Mouse (Mus musculus) megakaryocyte, embryonic 14.5 days (primary cell): Measurements from ENCODE around the gene Tmem164. TPM values are rescaled to one million over a fixed set of nuclear protein-coding genes. Genes with fewer than 3 reads are reported as not detected.

ENCODE experiments used
- H3K27me3 ChIP-seq: replicated peaks from 2 replicates; pipeline ENCODE3; 2012; ENCODE audit warnings: inconsistent platforms
- H3K36me3 ChIP-seq: replicated peaks from 2 replicates; pipeline ENCODE3; 2012; ENCODE audit warnings: low read length, inconsistent platforms, mixed read lengths
- H3K4me1 ChIP-seq: 2 replicates; pipeline ENCODE4 v1.6.1; 2012; ENCODE audit warnings: inconsistent platforms
- H3K4me3 ChIP-seq: replicated peaks from 2 replicates; pipeline ENCODE3; 2012; ENCODE audit warnings: moderate library complexity, mild to moderate bottlenecking, inconsistent platforms
- H3K9me3 ChIP-seq: 2 replicates; pipeline ENCODE4 v1.6.1; 2012; ENCODE audit warnings: inconsistent platforms
- FLI1 ChIP-seq: IDR thresholded peaks from 2 replicates; pipeline ENCODE4 v1.6.1; 2012; ENCODE audit warnings: low read length, inconsistent platforms, mixed read lengths
- GATA1 ChIP-seq: IDR thresholded peaks from 3 replicates; pipeline ENCODE4 v1.6.1; 2012; ENCODE audit warnings: mixed read lengths, low read length, inconsistent platforms, borderline replicate concordance
- polyA plus RNA-seq: library from polyadenylated mRNA; stranded (reverse); fragments of >175 nt; gene quantifications from 2 replicates; pipeline ENCODE4 v1.2.3, GENCODE M21; 2012; ENCODE audit warnings: low replicate concordance; ENCODE audit not compliant: insufficient read depth

Gene Tmem164
- polyA plus RNA-seq, 1 experiment = 10.3 TPM

DNA sequence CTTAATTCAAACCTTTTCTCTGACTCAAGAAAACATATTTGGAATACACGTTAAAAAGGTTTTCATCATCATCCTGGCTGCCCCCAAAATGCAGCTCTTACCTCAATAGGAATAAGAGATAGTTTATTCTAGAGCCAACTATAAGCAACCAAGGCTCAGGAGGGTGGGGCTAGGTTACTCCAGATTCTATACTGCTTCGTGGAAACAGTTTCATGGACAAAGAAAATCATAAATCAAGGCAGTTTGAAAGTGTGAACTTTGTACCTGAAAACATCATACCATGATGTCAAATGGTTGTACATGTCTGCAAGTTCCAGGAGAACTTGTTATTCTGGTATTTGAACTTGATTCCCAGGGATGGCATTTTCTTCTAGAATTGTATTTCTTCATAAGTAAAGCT, 48.3 kb downstream of the Tmem164 start:
- Histone ChIP-seq H3K4me1 (peaks cover 34% of the 10 kb centered on the region), H3K27me3 (peaks cover 2% of the 10 kb centered on the region), H3K9me3 (no peaks in the 10 kb centered on the region), H3K4me3 (no peak overlapping the region), H3K36me3 (peaks cover 45% of the 10 kb centered on the region)
- TF ChIP-seq GATA1 (no peak), FLI1 (no peak)

DNA sequence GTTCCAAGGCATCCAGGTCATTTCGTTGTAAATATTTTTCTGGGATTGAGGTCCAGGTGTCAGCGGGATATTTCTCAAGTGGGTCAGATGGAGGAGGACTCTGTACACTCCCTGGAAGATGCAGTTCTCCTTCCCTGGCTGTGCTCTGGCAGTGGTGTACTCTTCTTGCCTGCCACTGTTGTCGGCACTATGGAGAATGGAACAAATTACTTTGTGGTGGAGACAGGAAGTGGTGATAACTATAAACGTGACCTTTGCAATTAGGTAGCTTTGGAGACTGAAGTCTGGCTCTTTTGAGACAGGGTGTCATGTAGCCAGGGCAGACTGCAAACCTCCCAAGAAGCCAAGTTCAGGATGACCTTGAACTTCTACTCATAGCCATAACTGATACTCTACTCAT, 55.9 kb downstream of the Tmem164 start:
- TF ChIP-seq GATA1 (no peak), FLI1 (no peak)
- peaks cover 5% of the 10 kb centered on the region for H3K27me3 ChIP-seq
- no peak overlapping the region for H3K4me3 ChIP-seq
- H3K9me3 ChIP-seq = no peaks in the 10 kb centered on the region
- H3K4me1 ChIP-seq = peaks cover 25% of the 10 kb centered on the region
- H3K36me3 ChIP-seq = peaks cover 51% of the 10 kb centered on the region

DNA sequence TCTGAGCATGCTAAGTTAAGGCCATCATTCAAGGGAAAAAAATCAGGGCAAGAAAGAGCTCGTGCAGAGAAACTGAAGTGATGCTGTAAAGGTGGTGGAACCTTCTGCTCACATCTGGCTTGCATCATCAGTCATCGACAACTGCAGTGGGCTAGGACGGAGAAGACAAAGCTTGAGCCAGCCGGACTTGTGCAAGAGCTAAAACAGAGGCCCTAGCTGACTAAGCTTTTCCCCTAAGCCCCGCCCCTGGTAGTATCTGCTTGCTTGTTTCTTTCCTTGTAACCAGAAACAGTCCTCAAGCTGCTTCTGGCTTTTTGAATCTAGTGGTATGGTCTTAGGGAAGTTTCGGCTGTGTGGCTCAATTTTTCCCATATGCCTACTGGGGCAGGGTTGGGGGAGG, 56.5 kb downstream of the Tmem164 start:
- Histone ChIP-seq H3K36me3 (peaks cover 52% of the 10 kb centered on the region), H3K4me1 (peaks cover 25% of the 10 kb centered on the region)

DNA sequence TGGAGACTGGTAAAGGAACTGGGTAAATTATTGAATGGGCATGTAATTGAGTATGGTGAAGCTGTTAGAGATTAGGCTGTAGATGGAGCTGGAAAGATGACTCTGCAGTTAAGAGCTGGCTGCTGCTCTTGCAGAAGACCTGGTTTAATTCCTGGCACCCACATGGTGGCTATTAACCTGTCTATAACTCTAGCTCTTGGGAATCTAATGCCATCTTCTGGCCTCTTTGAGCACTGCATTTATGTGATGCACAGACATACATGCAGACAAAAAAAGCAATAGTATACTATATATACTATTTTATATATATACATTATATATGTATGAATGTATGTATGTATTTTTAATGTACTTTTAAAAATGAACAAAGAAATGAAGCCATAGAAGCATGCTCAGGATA, 66.2 kb downstream of the Tmem164 start:
- peaks cover 4% of the 10 kb centered on the region for H3K27me3 ChIP-seq
- peaks cover 5% of the 10 kb centered on the region; the same call in 1 of the 2 replicates for H3K9me3 ChIP-seq
- no peak overlapping the region for H3K4me3 ChIP-seq
- TF ChIP-seq GATA1 (no peak), FLI1 (no peak)
- H3K36me3 ChIP-seq = peaks cover 60% of the 10 kb centered on the region
- H3K4me1 ChIP-seq = peaks cover 23% of the 10 kb centered on the region

More for the DNA sequence above, 56.5 kb downstream of the Tmem164 start:
- Histone ChIP-seq H3K9me3 (no peaks in the 10 kb centered on the region), H3K4me3 (no peak overlapping the region), H3K27me3 (peaks cover 5% of the 10 kb centered on the region)
- TF ChIP-seq GATA1 = no peak
- TF ChIP-seq FLI1 = no peak

DNA sequence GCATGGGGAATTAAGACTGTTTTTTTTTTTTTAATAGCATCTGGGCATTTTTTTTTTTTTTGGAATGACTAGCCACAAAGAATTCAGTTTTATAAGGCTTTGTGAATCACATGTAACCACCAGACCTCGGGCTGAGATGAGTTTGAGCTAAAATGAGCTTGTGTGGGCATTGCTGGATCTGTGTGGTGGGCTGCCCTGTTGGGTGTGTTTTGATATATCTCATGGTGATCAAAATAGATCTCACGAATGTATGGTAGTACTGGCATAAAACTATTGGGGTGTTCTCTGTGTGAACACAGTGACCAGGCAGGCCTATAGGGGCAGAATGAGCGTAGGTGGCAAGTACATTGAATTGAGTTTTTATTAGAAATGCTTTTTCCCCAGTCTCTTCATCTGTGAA, 67.4 kb downstream of the Tmem164 start:
- Histone ChIP-seq H3K9me3 (peaks cover 5% of the 10 kb centered on the region; the same call in 1 of the 2 replicates), H3K36me3 (peaks cover 61% of the 10 kb centered on the region), H3K4me1 (peaks cover 23% of the 10 kb centered on the region), H3K27me3 (peaks cover 4% of the 10 kb centered on the region), H3K4me3 (no peak overlapping the region)
- no peak for TF ChIP-seq GATA1
- no peak for TF ChIP-seq FLI1

DNA sequence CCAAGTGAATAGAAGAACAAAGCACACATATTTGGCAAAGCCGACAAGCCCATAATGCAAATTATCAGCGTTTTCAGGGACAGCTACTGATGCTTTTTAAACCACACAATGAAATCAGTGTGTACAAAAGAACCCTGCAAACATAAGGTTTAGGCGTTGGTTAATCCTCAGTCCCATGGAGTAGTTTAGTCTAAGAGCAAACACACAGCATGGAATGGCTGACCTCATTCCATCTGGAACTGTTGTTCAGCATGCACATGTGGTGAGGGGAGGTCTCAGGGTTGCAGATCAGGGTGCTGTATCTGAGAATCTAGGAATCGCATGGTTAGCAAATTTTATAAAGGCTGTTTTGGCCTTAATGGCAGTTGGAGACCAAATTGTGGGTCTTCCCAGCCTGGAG, 69.6 kb downstream of the Tmem164 start:
- TF ChIP-seq GATA1 (no peak), FLI1 (no peak)
- H3K9me3 ChIP-seq = peaks cover 5% of the 10 kb centered on the region; the same call in 1 of the 2 replicates
- peaks cover 51% of the 10 kb centered on the region for H3K36me3 ChIP-seq
- no peak overlapping the region for H3K4me3 ChIP-seq
- H3K27me3 ChIP-seq = peaks cover 4% of the 10 kb centered on the region
- H3K4me1 ChIP-seq = peaks cover 23% of the 10 kb centered on the region

DNA sequence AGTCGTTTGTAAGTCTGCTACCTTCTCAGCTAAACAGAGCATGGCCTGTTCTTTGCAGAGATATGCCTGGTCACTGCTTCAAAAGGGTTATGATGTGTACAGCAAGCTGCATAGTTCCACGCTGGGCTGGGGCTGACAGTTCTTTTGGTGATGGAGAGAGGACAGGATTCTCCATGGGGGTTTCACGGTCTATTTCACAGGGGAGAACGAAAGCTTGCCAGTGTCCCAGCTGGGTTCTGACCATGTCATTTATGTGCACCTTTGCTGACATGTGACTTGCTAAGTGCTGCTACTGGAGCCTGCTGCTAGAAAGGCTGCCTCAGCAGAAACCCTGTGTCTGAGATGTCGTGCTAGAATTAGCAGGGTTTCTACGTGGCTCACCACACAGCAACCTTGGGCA, 74.3 kb downstream of the Tmem164 start:
- TF ChIP-seq FLI1 (no peak), GATA1 (no peak)
- no peaks in the 10 kb centered on the region; the same call in 1 of the 2 replicates for H3K9me3 ChIP-seq
- H3K36me3 ChIP-seq = peaks cover 69% of the 10 kb centered on the region

DNA sequence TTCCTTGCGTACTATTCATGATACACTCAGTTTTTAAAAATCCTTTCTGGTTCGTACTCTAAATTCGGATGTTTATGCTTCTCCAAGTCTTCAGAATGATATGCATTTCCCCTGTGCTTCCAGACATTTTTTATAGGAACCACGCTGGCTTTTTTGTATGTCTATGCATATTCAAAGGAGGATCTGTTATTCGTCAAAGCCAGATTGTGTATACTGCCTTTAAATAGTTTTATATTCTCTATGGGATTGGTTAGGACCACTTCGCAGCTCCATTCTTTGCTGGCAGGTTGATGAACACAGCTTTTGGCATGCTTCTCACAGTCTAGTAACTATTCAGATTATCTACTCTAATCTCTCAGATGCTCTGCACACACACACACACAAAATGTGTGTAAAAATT, 79.2 kb downstream of the Tmem164 start:
- Histone ChIP-seq H3K9me3 (no peaks in the 10 kb centered on the region; the same call in 1 of the 2 replicates), H3K4me1 (no peaks in the 10 kb centered on the region), H3K4me3 (no peak overlapping the region), H3K36me3 (peaks cover 74% of the 10 kb centered on the region), H3K27me3 (peaks cover 6% of the 10 kb centered on the region)
- no peak for TF ChIP-seq GATA1
- TF ChIP-seq FLI1 = no peak

More for the DNA sequence above, 74.3 kb downstream of the Tmem164 start:
- Histone ChIP-seq H3K4me3 (no peak overlapping the region), H3K27me3 (peaks cover 10% of the 10 kb centered on the region), H3K4me1 (peaks cover 8% of the 10 kb centered on the region)

DNA sequence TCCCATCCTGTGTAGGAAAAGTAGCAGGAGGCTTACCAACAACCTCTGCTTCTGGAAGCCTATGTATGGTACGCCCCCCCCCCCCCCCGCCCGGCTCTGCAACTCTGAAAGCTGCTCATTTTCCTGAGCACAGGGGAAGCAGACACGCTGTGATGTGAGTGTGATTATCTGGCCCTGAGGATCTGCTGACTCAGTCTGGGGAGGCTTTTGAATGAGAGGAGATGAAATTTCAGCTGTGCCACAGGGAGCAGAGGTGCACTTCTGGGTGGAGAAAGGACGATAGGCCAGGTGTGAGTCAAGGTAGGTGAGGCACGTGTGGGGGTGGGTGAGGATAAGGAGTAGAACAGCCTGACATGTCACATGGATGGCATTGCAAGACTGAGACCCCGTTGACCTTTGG, 82.1 kb downstream of the Tmem164 start:
- H3K4me3 ChIP-seq = no peak overlapping the region
- peaks cover 4% of the 10 kb centered on the region for H3K27me3 ChIP-seq
- TF ChIP-seq GATA1 (no peak), FLI1 (no peak)
- no peaks in the 10 kb centered on the region for H3K4me1 ChIP-seq
- H3K9me3 ChIP-seq = no peaks in the 10 kb centered on the region
- H3K36me3 ChIP-seq = peaks cover 60% of the 10 kb centered on the region

DNA sequence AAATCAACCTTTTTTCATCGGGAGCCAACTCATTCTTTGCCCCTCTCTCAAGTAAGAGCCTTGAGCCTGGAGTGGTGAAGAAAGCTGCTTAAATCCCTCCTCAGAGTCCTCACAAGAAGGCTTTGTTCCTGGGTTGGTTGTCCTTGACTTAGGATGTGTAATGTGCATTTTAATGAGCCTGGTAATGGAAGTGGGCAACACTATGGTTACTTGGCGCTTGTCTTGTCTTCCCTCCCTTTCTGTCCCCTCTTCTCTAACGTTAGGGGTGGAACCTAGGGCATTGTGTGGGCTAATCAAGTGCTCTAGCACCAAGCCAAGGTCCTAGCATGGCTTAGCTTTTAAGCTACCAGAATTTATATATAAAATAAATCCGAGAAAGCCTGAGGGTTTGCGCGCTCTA, 88.5 kb downstream of the Tmem164 start:
- H3K9me3 ChIP-seq = no peaks in the 10 kb centered on the region
- H3K4me1 ChIP-seq = no peaks in the 10 kb centered on the region
- peaks cover 71% of the 10 kb centered on the region for H3K36me3 ChIP-seq
- peaks cover 2% of the 10 kb centered on the region for H3K27me3 ChIP-seq
- H3K4me3 ChIP-seq = no peak overlapping the region
- no peak for TF ChIP-seq GATA1

DNA sequence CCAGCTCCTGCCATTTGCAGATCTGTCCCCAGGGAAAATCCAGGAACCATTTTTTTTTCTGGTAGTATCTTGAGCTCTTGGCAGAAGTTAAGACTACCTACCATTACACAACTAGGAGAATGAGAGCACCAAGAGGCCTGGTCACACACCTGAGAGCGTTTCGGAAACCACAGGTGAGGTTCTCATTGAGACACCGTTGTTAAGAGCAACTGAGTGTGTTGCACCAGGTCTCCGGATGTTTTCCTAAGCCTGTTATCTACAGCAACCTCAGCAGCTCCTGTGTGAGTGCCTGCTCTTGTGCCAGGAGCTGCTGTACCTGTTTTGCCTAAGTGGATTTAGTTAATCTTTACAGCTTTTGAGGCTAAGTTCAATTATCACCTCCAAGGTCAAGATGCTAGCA, 92.5 kb downstream of the Tmem164 start:
- Histone ChIP-seq H3K4me1 (peaks cover 14% of the 10 kb centered on the region), H3K9me3 (no peaks in the 10 kb centered on the region), H3K4me3 (no peak overlapping the region), H3K36me3 (peaks cover 75% of the 10 kb centered on the region), H3K27me3 (peaks cover 3% of the 10 kb centered on the region)
- TF ChIP-seq GATA1 (no peak), FLI1 (no peak)
